Mouse (Mus musculus) megakaryocyte-erythroid progenitor cell, adult 5-6 weeks (primary cell): Measurements from ENCODE around the gene Ppp1r16b. TPM values are rescaled to one million over a fixed set of nuclear protein-coding genes. Genes with fewer than 3 reads are reported as not detected.

Experiments
- ATAC-seq: replicated peaks from 2 replicates; pipeline ENCODE4 v1.8.0; 2016; ENCODE audit warnings: mild to moderate bottlenecking, inconsistent platforms; ENCODE audit not compliant: severe bottlenecking, poor library complexity, low FRiP score, low TSS enrichment
- total RNA-seq, 2 experiments: library from RNA; stranded (forward) in 1 of 2; stranded (reverse) in 1 of 2; fragments of 200-1000, 215-1000 nt in 1 of 2; fragments of >200 nt in 1 of 2; fragmentation: Nextera tagmentation in 1 of 2; gene quantifications; 2 replicates each; pipeline ENCODE4 v1.2.3; 2014 to 2017

Ppp1r16b gene
- total RNA-seq, 2 experiments from 2014 or later = 1.6 to 5.0 TPM

- ATAC-seq = peak; percentile 97
These were observed 129.4 kb downstream of the Ppp1r16b start, which contains the start of gene Dhx35 for GRCm38 (mm10) chr2:158794494-158795004. Dhx35 (plus strand) TSS chr2:158794807.

- no peak for ATAC-seq
These were observed 129.8 kb downstream of the Ppp1r16b start for GRCm38 (mm10) chr2:158795043-158795442.

- ATAC-seq = no peak
These were observed 130.7 kb downstream of the Ppp1r16b start for GRCm38 (mm10) chr2:158795875-158796274.

GRCm38 (mm10) chr2:158799328-158799727 lies 134.1 kb downstream of the Ppp1r16b start:
- no peak for ATAC-seq

- ATAC-seq = no peak
These were observed 135.6 kb downstream of the Ppp1r16b start for GRCm38 (mm10) chr2:158800788-158801187.

DNA sequence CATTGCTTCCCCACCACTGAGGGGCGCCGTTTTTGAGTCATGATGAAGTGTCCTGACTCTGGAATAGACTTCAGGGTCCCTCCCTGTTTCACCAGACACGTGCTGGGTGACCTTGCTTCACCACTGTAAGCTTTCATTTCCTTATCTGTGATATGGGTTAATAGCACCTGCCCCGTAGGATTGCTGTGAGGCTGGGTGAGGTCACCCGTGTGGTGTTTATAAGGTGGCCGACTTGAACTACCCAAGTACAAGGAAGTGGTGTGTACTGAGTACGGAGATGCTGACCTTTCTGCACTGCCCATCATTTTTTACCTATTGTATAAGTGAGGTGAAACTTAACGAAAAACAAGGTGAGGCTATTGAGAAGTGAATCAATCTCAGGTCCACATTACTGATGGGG lies 138.4 kb downstream of the Ppp1r16b start:
- ATAC-seq = no peak

DNA sequence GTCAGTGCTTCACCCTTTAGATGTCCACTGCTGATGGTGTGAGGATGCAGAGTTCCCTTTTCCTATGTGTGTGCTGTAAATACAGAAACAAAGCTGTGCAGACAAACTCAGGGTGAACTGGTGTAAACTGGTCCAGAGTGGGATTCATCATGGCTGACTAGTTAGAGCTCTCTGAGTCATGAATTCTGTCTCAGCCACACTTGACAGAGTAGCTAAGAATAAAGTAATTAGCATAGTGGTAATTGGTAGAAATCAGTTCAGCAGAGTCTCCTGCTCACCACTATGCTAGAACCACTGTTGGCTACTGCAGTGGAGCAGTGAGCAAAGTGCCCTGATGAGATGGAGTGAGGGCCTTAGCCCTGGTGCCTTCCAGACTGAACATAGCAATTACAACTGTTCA lies 150.5 kb downstream of the Ppp1r16b start:
- ATAC-seq = no peak

Other genes with a start within 250 kb of the Ppp1r16b start
- gene Adig, start 162.8 kb upstream of the Ppp1r16b start, total RNA-seq (2014; fragmentation: Nextera tagmentation) = not detected in 2 replicates
- not detected in 2 replicates for gene Adig, start 162.8 kb upstream of the Ppp1r16b start, total RNA-seq (2017)
- not detected in 2 replicates for gene Arhgap40, start 152.6 kb upstream of the Ppp1r16b start, total RNA-seq (2014; fragmentation: Nextera tagmentation)
- not detected in 2 replicates for gene Arhgap40, start 152.6 kb upstream of the Ppp1r16b start, total RNA-seq (2017)
- gene Slc32a1, start 54.6 kb upstream of the Ppp1r16b start, total RNA-seq (2014; fragmentation: Nextera tagmentation) = not detected in 2 replicates
- not detected in 2 replicates for gene Slc32a1, start 54.6 kb upstream of the Ppp1r16b start, total RNA-seq (2017)
- gene Actr5, start 40.5 kb upstream of the Ppp1r16b start, total RNA-seq (2014; fragmentation: Nextera tagmentation) = 13.8 and 21.1 TPM in 2 replicates
- gene Actr5, start 40.5 kb upstream of the Ppp1r16b start, total RNA-seq (2017) = 16.2 and 31.5 TPM in 2 replicates
- gene Fam83d, start 102.7 kb downstream of the Ppp1r16b start, total RNA-seq (2014; fragmentation: Nextera tagmentation) = 6.2 and 9.7 TPM in 2 replicates
- 3.9 and 7.5 TPM in 2 replicates for gene Fam83d, start 102.7 kb downstream of the Ppp1r16b start, total RNA-seq (2017)
- 12.0 and 13.5 TPM in 2 replicates for gene Dhx35, start 129.4 kb downstream of the Ppp1r16b start, total RNA-seq (2014; fragmentation: Nextera tagmentation)
- 8.7 and 10.1 TPM in 2 replicates for gene Dhx35, start 129.4 kb downstream of the Ppp1r16b start, total RNA-seq (2017)